Mouse (Mus musculus): ENCODE data around the gene Pmm1.

DNA sequence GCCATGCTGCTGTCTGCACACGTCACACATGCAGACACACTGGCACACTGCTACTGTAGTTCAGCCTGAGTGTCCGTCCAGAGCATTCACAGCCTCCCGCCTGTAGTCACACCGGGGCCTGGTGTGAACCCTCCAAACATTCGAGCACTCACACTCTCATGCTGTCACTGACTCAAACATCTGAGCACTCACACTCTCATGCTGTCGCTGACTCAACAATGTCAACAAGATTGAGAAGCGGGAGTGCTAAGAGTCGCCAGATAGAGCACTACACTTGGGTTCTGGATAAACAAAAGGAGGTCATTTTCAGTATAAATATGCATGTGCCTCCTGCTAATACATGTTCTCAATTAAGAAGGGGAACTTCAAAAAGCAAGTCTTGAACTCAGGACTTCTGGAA lies 52.8 kb downstream of the Pmm1 start:
- TF ChIP-seq CEBPB (IDR thresholded peaks at IDR 0.05; ENCODE audit: low read depth) (no peak), CTCF (IDR thresholded peaks at IDR 0.05; ENCODE audit: control insufficient read depth, insufficient read depth, insufficient read length) (no peak), MYOD1 (IDR thresholded peaks at IDR 0.05; ENCODE audit: control insufficient read depth, insufficient read length, low read depth) (no peak), MYOG (IDR thresholded peaks at IDR 0.05; ENCODE audit: control insufficient read depth, extremely low read depth, insufficient read length) (no peak)

All from C2C12 (cell line).